In the genomic region with DNA sequence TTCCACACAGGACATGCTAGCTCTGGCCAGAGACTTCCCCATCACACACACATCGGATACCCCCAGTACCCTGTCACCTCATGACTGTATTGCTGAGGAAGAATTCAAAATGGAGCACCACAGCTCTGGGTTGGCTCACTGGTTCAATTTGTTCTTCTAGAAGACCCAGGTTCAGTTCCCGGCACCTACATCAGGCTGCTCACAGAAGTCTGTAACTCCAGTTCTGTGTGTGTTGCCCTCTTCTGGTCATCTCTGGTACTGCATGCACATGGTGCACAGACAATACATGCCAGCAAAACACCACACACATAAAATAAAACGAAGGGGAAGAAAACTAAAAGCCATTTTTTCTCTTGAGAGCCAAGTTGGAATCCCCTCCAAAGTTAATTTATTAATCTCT, we compare ENCODE assay signal across 15 mouse cellular contexts. TPM values are rescaled to one million over a fixed set of nuclear protein-coding genes. Genes with fewer than 3 reads are reported as not detected.
DNase-seq lines count a peak whose midpoint lies in the region; ATAC-seq and TF ChIP-seq lines count a peak whose summit lies in the region.
"Had no signal": no experiment of that assay in that cellular context is flagged by ENCODE, and none has a peak within 500 bp of the region (broad histone marks: within the 10 kb centered on the region; RNA-seq: fewer than 3 reads in every experiment).

No protein-coding gene starts in this region.

- no peaks in the 10 kb centered on the region for H3K27me3 ChIP-seq in liver, adult 2 months (ENCODE audit: control insufficient read depth, insufficient read depth, low read length)
- no peaks in the 10 kb centered on the region for H3K27me3 ChIP-seq in liver, embryonic 11.5 days (replicated peaks; ENCODE audit: control insufficient read depth, insufficient read depth, low read length)
- no peaks in the 10 kb centered on the region for H3K27me3 ChIP-seq in lung, postnatal 0 days (replicated peaks; ENCODE audit: insufficient read depth, low read length)
- H3K27me3 ChIP-seq: forebrain, embryonic 15.5 days had no signal

- no peak overlapping the region for H3K9ac ChIP-seq in liver, adult 2 months (ENCODE audit: low read depth, low read length)
- no peak overlapping the region for H3K9ac ChIP-seq in liver, embryonic 11.5 days (ENCODE audit: low read depth, low read length)
- no peak overlapping the region for H3K9ac ChIP-seq in lung, postnatal 0 days (replicated peaks; ENCODE audit: low read depth)
- H3K9ac ChIP-seq: forebrain, embryonic 15.5 days; heart, embryonic 13.5 days had no signal

- no peaks in the 10 kb centered on the region for H3K36me3 ChIP-seq in liver, adult 2 months (ENCODE audit: control insufficient read depth, insufficient read depth, low read length)
- H3K36me3 ChIP-seq in liver, embryonic 11.5 days (ENCODE audit: control insufficient read depth, insufficient read depth, low read length), result peaks cover 2% of the 10 kb centered on the region
- peaks cover 9% of the 10 kb centered on the region; the same call in 1 of the 2 replicates for H3K36me3 ChIP-seq in lung, postnatal 0 days (ENCODE audit: insufficient read depth, low read length)
- H3K36me3 ChIP-seq: forebrain, embryonic 15.5 days had no signal

- no peak for TF ChIP-seq EP300 in lung, postnatal 0 days (IDR thresholded peaks at IDR 0.05)

- no peaks in the 10 kb centered on the region for H3K9me3 ChIP-seq in liver, embryonic 11.5 days (ENCODE audit: control insufficient read depth, low read length)
- H3K9me3 ChIP-seq in lung, postnatal 0 days (ENCODE audit: low read length), result no peaks in the 10 kb centered on the region
- H3K9me3 ChIP-seq: forebrain, embryonic 15.5 days had no signal

- no peak overlapping the region for H3K27ac ChIP-seq in liver, adult 2 months (replicated peaks; ENCODE audit: insufficient read depth, low read depth, low read length)
- no peak overlapping the region for H3K27ac ChIP-seq in liver, embryonic 11.5 days (ENCODE audit: low read depth, low read length)
- H3K27ac ChIP-seq in lung, postnatal 0 days (ENCODE audit: low read length), result no peak overlapping the region
- H3K27ac ChIP-seq: forebrain, embryonic 15.5 days; heart, embryonic 13.5 days had no signal

- ATAC-seq in liver, embryonic 11.5 days (replicated peaks; ENCODE audit: low FRiP score), result no peak
- ATAC-seq in lung, postnatal 0 days, result no peak
- ATAC-seq: forebrain, embryonic 15.5 days had no signal

- 91% methylated on average over 3 of the region's 3 CpGs for WGBS in liver, adult 2 months
- 82% methylated on average over 3 of the region's 3 CpGs for WGBS in liver, embryonic 11.5 days
- WGBS in lung, postnatal 0 days, result 90% methylated on average over 3 of the region's 3 CpGs

- no peak overlapping the region for H3K4me3 ChIP-seq in liver, adult 2 months (ENCODE audit: insufficient read depth, low read depth, low read length)
- no peak overlapping the region for H3K4me3 ChIP-seq in liver, embryonic 11.5 days (ENCODE audit: low read depth, low read length)
- H3K4me3 ChIP-seq in lung, postnatal 0 days (ENCODE audit: low read depth, low read length), result no peak overlapping the region
- H3K4me3 ChIP-seq: forebrain, embryonic 15.5 days; heart, embryonic 13.5 days had no signal

- DNase-seq in liver, adult 2 months (ENCODE audit: extremely low read depth, low read depth, low spot score), result no peak
- DNase-seq in liver, embryonic 11.5 days (ENCODE audit: low spot score), result no peak
- peak; percentile 46 for DNase-seq in CD4-positive helper T cell, adult 2 months (ENCODE audit: low read depth, low spot score)
- peak; percentile 81 for DNase-seq in ES-CJ7 (ENCODE audit: low read depth, low spot score)
- no peak for DNase-seq in lung, postnatal 0 days (ENCODE audit: low spot score)
- DNase-seq in ovary, postnatal 10 days (ENCODE audit: low spot score), result no peak
- no peak for DNase-seq in urinary bladder, postnatal 25 days (ENCODE audit: low spot score)
- DNase-seq: adrenal gland, postnatal 36 days; kidney, adult 11 months; right cerebral cortex, postnatal 25 days had no signal

- no peak overlapping the region for H3K4me2 ChIP-seq in liver, embryonic 11.5 days
- H3K4me2 ChIP-seq in lung, postnatal 0 days (replicated peaks; ENCODE audit: low read depth, low read length), result no peak overlapping the region
- H3K4me2 ChIP-seq: forebrain, embryonic 15.5 days; heart, embryonic 13.5 days had no signal

- TF ChIP-seq CTCF in liver, adult 2 months (IDR thresholded peaks at IDR 0.05; ENCODE audit: low read depth, low read length), result peak; percentile 46; the same call in 1 of the 2 replicates
- TF ChIP-seq CTCF in lung, postnatal 0 days (IDR thresholded peaks at IDR 0.05), result peak; percentile 69

- TF ChIP-seq POLR2A in liver, adult 2 months (IDR thresholded peaks at IDR 0.05; ENCODE audit: extremely low read depth, insufficient read depth, low read length), result no peak

- peaks cover under 1% of the 10 kb centered on the region; the same call in 1 of the 2 replicates for H3K4me1 ChIP-seq in liver, adult 2 months (ENCODE audit: control insufficient read depth, insufficient read depth, low read length)
- H3K4me1 ChIP-seq in liver, embryonic 11.5 days (replicated peaks; ENCODE audit: control insufficient read depth, insufficient read depth, low read length), result no peaks in the 10 kb centered on the region
- H3K4me1 ChIP-seq in lung, postnatal 0 days (ENCODE audit: insufficient read depth, low read depth, low read length), result no peaks in the 10 kb centered on the region
- H3K4me1 ChIP-seq: heart, embryonic 13.5 days had no signal

- no peaks in the 10 kb centered on the region for H3K79me2 ChIP-seq in liver, adult 2 months (ENCODE audit: control insufficient read depth, insufficient read depth, low read length)

RNA-seq across cellular contexts. Expression of a gene that starts 6.8 kb away (rescaled TPM):
- 0.18 and 1.1 TPM in 2 replicates for total RNA-seq in liver, adult 2 months (2014; rRNA removed)
- polyA plus RNA-seq in liver, adult 2 months (2012; rRNA removed), result 0.22 and 0.97 TPM in 2 replicates
- 5.6 and 5.7 TPM in 2 replicates for polyA plus RNA-seq in liver, embryonic 11.5 days (2014; fragmentation: Nextera tagmentation; extraction: Ambion mirVana)
- polyA plus RNA-seq in lung, postnatal 0 days (2015; fragmentation: Nextera tagmentation; extraction: Ambion mirVana), result 65.8 and 72.0 TPM in 2 replicates

RNA-seq across cellular contexts. Expression of a gene that starts 12.7 kb away (rescaled TPM):
- 2.1 and 3.5 TPM in 2 replicates for total RNA-seq in liver, adult 2 months (2014; rRNA removed)
- polyA plus RNA-seq in liver, adult 2 months (2012; rRNA removed), result 5.3 and 6.5 TPM in 2 replicates
- polyA plus RNA-seq in liver, embryonic 11.5 days (2014; fragmentation: Nextera tagmentation; extraction: Ambion mirVana), result 0.25 and 0.27 TPM in 2 replicates
- 1.7 and 1.9 TPM in 2 replicates for polyA plus RNA-seq in lung, postnatal 0 days (2015; fragmentation: Nextera tagmentation; extraction: Ambion mirVana)

RNA-seq across cellular contexts. Expression of a gene that starts 17.0 kb away (rescaled TPM):
- not detected in 2 replicates for total RNA-seq in liver, adult 2 months (2014; rRNA removed)
- polyA plus RNA-seq in liver, adult 2 months (2012; rRNA removed), result 0.20 TPM in 1 of 2 replicates, not detected in the other
- not detected in 2 replicates for polyA plus RNA-seq in liver, embryonic 11.5 days (2014; fragmentation: Nextera tagmentation; extraction: Ambion mirVana)
- 0.24 and 0.29 TPM in 2 replicates for polyA plus RNA-seq in lung, postnatal 0 days (2015; fragmentation: Nextera tagmentation; extraction: Ambion mirVana)
- total RNA-seq: adrenal gland, postnatal 36 days had no signal
- polyA plus RNA-seq: forebrain, embryonic 15.5 days; heart, embryonic 13.5 days; lung, embryonic 16.5 days had no signal

RNA-seq across cellular contexts. Expression of a gene that starts 37.7 kb away (rescaled TPM):
- total RNA-seq in liver, adult 2 months (2014; rRNA removed), result 1.4 TPM in 2 replicates
- 2.3 and 3.3 TPM in 2 replicates for polyA plus RNA-seq in liver, adult 2 months (2012; rRNA removed)
- polyA plus RNA-seq in liver, embryonic 11.5 days (2014; fragmentation: Nextera tagmentation; extraction: Ambion mirVana), result 20.3 and 23.0 TPM in 2 replicates
- 13.1 and 17.0 TPM in 2 replicates for polyA plus RNA-seq in lung, postnatal 0 days (2015; fragmentation: Nextera tagmentation; extraction: Ambion mirVana)

RNA-seq across cellular contexts. Expression of a gene that starts 43.1 kb away (rescaled TPM):
- total RNA-seq in liver, adult 2 months (2014; rRNA removed), result not detected in 2 replicates
- not detected in 2 replicates for polyA plus RNA-seq in liver, adult 2 months (2012; rRNA removed)
- 0.34 TPM in 1 of 2 replicates, not detected in the other for polyA plus RNA-seq in liver, embryonic 11.5 days (2014; fragmentation: Nextera tagmentation; extraction: Ambion mirVana)
- 0.06 and 0.10 TPM in 2 replicates for polyA plus RNA-seq in lung, postnatal 0 days (2015; fragmentation: Nextera tagmentation; extraction: Ambion mirVana)
- total RNA-seq: adrenal gland, postnatal 36 days; left cerebral cortex, adult 8-10 months had no signal
- polyA plus RNA-seq: cortical plate, adult 2 months had no signal

Comparison
In these comparisons a context has a peak if more than half of its experiments do, and no peak if none do; other contexts are left out.
1. DNase-seq: peak in CD4-positive helper T cell, adult 2 months (single experiment) and ES-CJ7 (single experiment); none in liver, adult 2 months (single experiment), liver, embryonic 11.5 days (single experiment), lung, postnatal 0 days (single experiment), ovary, postnatal 10 days (single experiment) and urinary bladder, postnatal 25 days (single experiment).